Mouse (Mus musculus) CD4-positive, CD25-positive, alpha-beta regulatory T cell, adult 4 months (primary cell): ENCODE measurements around the gene Cpt1c. TPM values are rescaled to one million over a fixed set of nuclear protein-coding genes. Genes with fewer than 3 reads are reported as not detected.

Experiments
- ATAC-seq: one replicate; pipeline ENCODE4 v1.8.0; 2017
- polyA plus RNA-seq, 2 experiments: library from polyadenylated mRNA; unstranded; fragments of 100-300 nt; shearing (Covaris generic); gene quantifications; one replicate each; pipeline ENCODE4 v1.2.1; 2017

The Cpt1c gene
- polyA plus RNA-seq, 2 experiments from 2014 or later, result 0.36 to 0.92 TPM

DNA sequence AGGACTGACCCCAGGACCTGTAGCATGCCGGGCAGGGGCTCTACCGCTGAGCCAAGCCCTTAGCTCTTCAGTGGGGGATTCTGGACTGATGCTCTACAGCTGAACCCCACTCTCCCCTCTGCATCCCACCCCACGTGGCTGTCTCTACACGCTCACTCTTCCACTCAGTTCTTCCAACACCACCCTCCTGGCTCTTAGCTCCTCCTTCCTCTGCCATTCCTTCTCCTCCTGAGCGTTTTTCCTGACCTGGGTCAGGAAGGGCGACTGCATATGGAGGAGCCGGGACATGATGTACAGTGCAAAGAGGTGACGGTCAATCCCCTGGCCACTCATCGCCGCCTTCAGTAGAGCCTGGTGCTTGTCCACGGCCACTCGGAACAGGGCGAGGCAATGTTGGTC lies 14.1 kb downstream of the Cpt1c start:
- no peak for ATAC-seq

DNA sequence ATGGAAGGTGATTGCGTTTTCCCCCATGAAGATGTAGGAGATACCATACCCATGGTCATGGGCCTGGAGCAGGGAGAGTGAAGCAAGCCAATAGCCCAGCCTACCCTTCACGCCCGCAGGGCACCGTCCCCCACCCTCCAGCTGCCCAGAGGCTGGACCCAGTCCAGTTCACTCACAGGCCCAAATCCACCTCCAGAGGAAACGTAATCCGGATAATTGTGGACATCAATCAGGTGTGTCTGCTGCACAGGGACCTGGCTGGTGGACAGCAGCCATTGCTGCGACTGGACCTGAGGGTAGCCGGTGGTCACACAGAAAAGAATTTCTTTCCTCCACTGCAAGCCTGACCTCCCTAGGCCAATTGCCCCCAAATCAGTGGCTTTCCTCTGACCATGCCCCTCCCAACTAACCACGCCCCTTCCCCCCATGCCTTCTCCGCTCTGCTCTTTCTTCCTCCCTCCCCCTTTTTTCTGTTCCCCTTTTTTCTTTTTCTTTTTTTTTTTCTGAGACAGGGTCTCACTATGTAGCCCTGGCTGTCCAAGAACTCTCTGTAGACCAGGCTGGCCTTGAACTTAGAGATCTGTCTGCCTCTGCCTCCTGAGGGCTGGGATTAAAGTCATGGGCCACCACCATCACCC lies 14.7 kb downstream of the Cpt1c start:
- no peak for ATAC-seq

DNA sequence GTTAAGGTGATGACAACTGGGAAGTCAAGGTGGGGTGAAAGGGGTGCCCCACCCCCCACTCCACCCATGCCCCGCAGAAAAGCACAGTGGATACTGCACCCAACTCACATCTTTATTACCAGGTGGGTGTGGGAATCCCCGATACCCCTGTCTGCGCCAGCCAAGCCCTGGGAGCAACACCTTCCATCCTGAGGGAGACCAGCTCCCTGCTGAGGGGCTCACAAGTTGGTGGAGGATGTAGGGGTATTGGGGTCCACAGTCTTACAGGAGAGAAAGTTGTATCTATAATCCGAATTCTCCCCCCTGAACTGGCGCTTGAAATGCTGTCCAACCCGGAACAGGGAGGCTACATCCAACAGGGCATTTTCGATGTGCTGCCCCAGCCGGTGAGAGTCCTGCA lies 15.4 kb downstream of the Cpt1c start:
- ATAC-seq, result no peak

DNA sequence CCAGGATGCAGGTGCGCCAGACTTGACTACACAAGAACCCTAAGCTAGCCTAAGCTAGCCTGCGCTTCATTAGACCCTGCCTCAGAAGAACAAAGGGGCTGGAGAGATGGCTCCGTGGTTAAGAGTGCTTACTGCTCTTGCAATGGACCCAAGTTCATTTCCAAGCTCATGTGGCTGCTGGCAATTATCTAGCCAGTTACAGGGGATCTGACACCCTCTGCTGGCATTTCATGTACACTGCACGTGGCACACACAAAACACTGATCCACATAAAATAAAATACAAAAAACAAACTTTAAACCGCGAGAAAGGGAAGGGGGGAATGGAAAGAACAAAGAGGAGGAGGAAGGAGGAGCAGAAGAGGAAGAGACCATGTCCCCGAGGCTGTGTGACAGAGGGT lies 16.4 kb downstream of the Cpt1c start:
- ATAC-seq, result peak; percentile 43

DNA sequence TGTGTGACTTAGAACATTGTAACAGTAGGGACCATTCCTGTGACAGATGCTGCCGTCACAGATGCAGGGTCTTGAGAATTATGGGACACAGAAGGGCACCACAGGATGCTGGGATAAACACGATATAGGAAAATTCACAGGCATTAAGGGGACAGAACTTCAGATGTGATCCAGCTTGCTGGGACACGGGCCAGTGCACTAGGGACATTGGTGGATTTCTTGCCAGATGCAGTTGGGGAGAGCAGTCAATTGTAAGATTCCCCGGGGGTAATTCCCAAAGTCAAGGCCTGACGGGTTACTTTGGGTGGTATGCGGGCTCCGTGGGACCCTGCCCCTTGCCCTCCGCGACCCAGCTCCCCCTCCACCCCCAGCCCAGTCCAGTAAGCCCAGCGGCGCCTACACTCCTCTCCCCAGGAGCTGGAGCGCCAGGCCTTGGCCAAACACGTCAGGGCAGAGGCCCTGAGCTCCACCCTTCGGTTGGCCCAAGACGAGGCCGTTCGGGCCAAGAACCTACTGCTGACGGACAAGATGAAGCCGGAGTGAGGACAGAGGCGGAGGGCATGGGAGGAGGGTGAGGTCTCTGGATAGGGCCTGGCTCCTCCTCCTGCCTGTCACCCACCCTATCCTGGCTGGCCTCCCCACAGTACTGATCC lies 17.3 kb downstream of the Cpt1c start:
- ATAC-seq, result no peak

DNA sequence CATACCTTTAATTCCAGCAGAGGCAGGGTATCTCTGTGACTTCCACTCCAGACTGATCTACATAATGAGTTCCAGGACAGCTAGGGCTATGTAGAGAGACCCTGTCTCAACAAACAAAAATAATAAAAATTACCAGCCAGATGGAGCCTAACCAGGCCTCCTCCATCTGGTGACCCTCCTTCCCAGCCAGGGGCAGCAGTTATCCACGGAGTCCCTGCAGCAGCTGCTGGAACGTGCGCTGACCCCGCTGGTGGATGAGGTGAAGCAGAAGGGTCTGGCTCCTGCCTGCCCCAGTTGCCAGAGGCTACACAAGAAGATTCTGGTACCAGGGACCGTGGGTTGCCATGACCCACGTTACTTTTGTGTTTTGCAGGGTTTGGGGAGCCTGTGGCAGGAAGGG lies 18.4 kb downstream of the Cpt1c start:
- no peak for ATAC-seq

DNA sequence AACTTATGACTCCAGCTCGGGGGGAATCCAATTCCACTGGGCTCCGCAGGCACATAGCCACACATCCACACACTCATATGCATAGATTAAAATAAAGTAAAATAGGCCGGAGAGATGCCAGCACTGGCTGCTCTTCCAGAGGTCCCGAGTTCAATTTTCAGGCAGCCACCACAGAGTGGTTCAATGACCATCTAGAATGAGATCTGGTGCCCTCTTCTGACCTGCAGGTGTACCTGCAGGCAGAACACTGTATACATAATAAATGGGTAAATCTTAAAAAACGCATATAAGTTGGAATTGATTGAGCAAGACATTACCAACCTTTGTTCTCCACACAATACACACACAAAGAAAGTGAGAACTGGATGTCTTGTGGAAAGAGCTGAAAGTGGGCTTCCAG lies 19.0 kb downstream of the Cpt1c start:
- peak; percentile 58 for ATAC-seq

DNA sequence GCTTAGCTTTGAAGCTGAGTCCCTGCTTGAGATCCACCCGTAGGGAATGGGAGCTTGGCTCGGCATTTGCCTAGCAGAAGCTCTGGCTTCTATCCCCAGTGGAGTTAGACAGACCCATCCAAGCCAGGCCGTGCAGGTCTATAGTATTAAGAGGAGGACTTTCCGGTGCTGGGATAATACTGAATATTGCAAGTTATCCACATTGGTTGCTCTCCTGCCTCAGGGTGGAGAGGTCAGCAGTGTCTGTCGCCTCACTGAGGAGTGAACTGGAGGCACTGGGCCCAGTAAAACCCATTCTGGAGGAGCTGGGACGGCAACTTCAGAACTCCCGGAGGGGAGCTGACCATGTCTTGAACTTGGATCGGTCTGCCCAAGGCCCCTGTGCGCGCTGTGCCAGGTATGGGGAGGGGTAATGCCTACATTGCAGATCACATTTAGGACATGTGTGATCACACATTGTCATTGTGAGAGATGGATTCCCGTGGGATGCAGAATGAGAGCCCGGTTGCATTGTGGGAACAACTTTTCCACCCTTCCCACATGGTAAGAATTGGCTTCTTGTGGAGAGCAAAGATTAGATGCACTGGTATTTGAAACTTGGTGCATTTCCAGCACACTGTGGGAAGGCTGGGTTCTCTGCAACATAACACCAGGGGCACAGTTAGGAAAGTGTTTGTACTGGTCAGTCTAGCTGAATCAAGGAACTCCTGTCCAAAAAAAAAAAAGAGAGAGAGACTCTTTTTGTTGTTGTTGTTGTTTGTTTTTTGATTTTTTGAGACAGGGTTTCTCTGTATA lies 20.4 kb downstream of the Cpt1c start:
- no peak for ATAC-seq

DNA sequence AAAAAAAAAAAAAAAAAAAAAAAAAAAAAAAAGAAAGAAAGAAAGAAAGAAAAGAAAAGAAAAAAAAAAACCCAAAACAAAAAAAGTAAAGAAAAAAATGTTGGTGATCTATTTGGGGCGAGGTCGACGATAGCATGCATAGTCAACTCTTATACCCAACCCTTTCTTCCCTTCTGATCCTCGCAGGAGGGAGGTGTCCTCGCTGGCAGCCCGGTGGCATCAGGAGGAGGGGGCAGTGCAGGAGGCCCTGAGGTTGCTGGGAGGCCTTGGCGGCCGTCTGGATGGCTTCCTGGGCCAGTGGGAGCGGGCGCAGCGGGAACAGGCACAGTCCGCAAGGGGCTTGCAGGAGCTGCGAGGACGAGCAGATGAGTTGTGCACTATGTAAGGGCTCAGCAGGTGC lies 21.1 kb downstream of the Cpt1c start:
- ATAC-seq, result no peak

DNA sequence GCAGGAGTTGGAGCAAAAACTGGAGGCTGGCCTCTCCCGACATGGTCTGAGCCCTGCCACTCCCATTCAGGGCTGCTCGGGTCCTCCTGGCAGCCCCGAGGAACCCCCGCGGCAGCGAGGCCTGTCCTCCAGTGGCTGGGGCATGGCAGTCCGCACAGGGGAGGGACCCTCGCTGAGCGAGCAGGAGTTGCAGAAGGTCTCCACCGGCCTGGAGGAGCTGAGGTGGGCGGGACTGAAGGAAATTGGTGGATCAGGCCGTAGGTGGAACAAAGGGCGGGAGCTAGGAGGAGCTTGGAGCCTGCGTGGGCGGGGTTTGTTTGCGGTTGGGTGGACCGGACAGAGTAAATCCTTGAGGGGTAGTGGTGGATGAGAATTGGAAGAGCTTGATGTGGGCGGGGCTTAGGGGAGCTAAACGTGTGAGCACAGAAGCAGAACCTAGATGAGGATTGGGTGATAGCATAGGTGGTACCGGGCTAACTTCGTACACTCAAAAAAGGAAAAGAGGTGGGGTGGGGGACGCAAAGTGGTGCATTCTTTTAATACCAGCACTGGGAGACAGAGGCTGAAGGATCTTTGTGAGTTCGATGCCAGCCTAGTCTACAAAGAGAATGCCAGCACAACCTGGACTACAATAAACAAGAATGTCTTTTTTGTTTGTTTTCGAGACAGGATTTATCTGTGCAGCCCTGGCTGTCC lies 21.9 kb downstream of the Cpt1c start:
- peak; percentile 70 for ATAC-seq

DNA sequence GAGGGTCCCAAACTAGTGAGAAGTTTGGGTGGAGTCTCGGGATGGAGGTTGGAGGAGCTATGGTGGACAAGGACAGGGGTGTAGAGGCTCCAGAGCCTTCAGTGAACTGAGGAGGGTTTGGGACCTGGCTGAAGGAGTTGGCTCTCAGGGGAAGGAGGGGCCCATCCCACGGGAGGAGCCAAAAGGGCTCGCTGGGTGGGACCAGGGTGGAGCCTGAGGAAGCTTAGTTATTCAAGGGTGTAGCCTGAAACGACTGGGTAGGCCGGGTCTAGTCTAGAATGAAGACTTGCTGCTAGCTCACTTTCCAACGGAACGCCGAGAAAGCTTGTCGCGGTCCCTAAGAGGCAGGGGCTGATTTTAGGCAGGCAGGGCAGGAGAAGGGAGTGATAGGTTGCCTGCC lies 22.7 kb downstream of the Cpt1c start:
- no peak for ATAC-seq

DNA sequence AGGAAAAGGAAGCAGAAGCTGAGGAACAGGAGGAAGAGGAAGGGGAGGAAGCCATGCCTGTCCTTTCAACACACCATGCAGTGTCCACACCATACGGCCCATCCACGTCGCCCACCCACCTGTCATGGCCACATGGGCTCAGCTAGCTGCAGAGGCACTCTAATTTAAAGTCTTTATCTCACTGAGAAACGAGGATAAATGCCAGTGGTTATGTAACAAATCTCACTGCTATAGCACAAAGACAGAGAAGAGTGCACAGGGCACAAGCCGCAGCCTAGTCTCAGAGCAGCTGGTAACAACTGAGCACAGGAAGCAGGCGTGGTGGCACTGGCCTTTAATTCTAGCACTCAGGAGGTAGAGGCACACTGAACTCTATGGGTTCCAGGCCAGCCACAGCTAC lies 24.7 kb downstream of the Cpt1c start:
- no peak for ATAC-seq

DNA sequence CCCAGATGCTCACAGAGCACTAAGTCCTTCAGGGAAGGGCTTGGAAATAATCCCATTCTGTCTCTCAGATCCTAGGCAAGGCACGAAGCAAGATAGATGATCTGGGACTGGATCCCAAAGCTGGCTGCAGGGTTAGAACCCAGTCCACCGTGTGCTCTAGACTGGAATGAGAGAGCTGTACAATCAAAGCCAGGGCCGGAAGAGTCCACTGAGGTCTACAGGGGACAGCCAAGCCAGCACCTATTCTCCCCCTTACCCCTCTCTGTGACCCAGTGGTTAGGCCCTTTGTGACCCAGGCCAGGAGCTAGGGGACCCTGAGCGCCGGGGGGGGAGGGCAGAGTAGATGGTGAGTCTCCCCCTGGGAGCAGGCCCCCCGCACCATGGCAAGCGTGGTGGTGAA lies 31.7 kb downstream of the Cpt1c start, which contains the start of gene Tsks:
Gene Tsks, plus strand, starts transcription at position 301 of the 400 bp plus-strand sequence.
- no peak for ATAC-seq

DNA sequence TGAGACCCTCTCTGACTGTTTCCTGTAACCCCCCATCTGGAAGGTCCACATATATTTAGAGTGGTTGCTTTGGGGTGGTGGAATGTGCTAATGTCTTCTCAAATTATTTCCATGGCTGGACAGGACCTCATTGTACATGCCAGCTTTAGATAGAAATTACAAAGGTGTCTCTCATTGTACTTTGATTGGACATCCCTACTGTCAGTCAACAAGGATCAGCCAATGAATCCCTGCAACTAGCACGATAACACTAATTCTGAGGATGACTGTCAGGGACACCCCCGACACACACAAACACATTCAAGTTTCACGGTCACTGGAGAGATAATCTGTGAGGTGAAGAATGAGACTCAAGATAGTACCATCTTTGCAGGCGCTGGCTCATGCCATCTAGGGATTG lies 36.0 kb downstream of the Cpt1c start:
- no peak for ATAC-seq

DNA sequence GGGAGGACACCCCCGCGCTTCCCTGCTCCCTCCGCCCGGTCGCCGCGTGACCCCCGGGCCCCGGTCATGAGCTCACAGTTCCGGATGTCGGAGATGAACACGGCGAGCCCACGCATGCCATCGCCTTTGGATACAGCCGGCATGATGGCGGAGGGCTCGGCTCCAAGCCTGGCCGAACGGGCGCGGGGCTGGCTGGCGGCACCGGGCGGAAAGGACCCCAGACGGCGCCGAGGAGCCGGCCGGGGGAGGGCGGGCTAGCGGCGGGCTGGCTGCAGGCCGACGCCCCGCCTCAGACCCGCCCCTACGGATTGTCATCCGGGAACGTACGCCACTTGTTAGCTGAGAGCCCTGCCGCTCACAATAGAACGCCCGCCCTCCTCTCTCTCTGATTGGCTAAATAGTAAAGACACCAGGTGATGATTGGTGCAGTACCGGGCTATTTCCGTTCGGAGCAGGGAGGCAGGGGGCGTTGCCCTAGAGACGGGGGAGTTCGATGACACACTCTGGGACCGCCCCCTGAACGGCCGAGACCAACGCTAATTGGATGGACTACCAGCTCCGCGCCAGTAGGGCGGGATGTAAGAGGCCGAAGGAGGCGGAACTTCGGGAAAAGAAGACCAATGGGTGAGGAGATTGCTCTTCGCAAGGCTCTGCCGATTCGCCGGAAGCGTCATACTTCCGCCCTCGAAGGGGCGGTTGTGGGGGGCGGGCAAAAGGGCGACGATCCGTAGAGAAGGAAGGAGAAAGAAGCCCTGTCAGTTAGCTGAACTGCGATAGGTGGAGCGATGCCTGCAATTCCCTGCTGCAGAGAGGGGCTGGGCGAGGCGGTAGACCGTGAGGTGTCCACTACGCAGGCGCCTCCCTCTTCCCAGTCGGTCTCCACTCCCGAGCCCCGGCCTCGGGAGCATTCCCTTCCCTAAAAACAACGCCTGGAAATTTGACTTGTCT lies 45.2 kb downstream of the Cpt1c start, which contains the start of gene Ap2a1:
Gene Ap2a1, minus strand, starts transcription at position 293 of the 948 bp plus-strand sequence.
- peak; percentile 94 for ATAC-seq

DNA sequence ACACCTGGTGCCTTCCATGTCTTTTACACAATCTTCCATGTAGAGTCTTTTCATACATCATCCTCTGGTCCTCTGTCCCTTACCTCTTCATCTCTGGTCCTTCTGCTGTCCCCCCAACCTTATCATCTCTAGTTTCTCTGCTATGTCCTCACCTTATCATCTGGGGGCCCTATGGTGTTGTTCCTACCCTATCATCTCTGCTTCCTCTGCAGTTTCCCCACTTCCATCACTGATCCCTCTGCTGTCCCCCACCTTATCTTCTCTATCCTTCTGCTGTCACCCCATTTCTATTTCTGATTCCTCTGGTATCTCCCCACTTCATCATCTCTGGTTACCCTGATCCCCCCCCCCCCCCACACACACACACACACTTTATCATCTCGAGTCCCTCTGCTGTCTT lies 46.1 kb downstream of the Cpt1c start:
- ATAC-seq, result no peak

DNA sequence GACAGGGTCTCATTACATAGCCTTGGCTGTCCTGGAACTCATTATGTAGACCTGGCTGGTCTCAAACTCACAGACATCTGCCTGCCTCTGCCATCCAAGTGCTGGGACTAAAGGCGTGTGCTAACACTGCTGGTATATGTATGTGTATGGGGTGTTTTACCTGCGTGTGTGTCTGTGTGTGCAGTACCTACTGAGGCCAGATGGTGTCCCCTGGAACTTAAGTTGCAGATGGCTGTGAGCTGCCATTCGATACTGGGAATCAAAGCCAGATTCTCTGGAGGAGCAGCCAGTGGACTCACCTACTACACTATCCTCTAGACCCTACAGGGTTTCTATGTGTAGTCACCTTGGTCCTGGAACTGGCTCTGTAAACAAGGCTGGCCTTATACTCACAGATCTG lies 49.2 kb downstream of the Cpt1c start:
- ATAC-seq, result no peak

DNA sequence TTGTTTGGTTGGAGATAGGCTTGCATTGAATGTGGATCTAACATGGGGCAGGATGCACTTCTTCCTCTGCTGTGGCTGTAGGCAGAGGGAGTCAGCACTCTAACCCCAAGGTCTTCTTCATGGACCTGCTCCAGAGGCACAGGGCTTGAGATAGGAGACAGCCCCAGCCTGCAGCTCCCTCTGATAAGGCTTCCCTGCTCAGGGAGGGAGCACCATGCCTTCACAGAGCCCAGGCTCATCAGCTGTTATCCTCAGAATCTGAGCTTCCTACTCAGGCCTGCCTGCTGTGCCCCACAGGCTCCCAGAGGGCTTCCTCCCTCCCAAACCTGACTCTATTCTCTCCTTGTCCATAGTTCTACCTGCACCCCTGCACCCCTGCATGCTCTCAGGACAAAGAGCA lies 52.1 kb downstream of the Cpt1c start:
- ATAC-seq, result no peak

DNA sequence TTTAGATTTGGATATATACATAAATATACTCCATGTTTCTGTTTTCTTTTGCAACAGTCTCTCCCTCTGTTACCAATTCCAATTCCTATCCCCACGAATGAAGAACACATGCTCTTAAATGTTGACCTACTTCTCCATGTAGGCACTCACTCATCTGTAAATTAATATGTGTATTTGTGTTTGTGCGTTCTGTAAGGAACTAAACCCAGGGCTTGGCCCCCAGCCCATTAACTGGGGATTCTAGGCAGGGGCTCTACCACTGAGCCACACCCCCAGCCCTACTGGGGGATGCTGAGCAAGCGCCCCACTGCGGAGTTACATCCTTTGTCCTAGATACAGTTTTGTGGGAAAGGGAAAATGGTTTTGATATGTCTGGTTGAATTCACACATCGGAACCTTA lies 55.5 kb downstream of the Cpt1c start:
- ATAC-seq, result no peak

DNA sequence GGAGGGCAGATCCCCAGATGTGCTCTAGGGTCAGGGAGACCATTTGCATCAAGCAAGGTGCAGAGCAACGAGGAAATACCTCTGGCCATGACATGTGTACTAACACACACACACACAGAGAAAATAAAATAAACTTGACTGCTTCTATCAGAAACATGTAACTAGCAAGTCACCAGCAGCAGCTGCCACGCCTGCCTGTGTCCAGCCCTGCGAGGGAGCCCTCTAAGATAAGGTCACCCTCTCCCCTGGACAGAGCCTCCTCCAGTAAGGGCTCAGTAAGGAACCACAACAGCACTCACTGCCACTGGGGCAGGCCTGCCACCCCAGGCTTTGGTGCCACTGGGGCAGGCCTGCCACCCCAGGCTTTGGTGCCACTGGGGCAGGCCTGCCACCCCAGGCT lies 56.4 kb downstream of the Cpt1c start:
- no peak for ATAC-seq

DNA sequence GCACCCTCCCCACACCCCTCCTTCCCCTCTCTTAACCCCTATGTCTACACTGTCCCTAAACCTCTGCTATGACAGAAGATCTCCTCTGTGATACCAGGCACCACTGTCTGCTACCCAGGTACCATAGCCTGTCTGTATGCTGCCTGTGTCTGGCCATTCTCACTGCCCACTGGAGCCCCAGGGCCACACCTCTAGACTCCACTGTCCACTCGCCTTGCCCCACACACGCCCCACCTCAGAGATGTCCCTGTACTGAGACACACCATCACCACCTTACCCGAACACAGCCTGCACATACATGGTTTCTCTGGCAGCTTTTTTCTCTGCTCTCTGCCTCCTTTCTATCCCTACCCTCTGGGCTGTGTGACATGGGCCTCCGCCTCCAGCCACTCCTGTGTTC lies 57.8 kb downstream of the Cpt1c start:
- no peak for ATAC-seq

DNA sequence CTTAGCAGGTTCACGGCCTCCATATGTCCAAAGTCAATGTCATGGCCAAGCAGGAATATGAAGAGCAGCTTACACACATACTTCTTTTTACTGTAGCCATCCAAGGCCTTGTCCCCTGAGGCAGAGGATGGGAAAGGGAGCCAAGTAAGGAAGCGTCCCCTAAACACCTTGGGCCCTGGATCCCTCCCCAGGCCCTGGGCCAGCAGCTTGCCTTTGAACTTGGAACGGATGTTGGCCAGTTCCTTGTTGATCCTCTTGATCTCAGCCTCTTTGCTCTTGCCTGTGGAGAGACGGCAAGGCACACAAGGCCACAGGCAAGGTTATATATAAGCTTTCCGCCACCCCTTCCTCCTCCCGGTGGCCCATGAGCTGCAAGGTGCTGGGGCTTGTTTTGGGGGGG lies 58.5 kb downstream of the Cpt1c start:
- no peak for ATAC-seq
